Mouse (Mus musculus) hindlimb bud, embryonic 11.5 days (tissue): ENCODE data around the gene Il7r.
"Not testable (repeated sequence)": the region's sequence is repeated elsewhere in the genome, so short reads cannot be mapped to it uniquely, and the experiment has no call there.

Source experiments
- DNase-seq: peaks from one replicate; pipeline ENCODE4 v3.0.0-alpha.2; 2012; ENCODE audit warnings: low read depth, low spot score; ENCODE audit errors: extremely low spot score

Il7r gene

GRCm38 (mm10) chr15:9530076-9530475, at the start of gene Il7r:
Gene Il7r, minus strand, starts transcription at chr15:9530176.
- no peak for DNase-seq

- no peak for DNase-seq
Measured at GRCm38 (mm10) chr15:9577303-9577702, 47.3 kb upstream of the Il7r start.

GRCm38 (mm10) chr15:9574796-9575195, 44.8 kb upstream of the Il7r start:
- DNase-seq: no peak

- no peak for DNase-seq
Measured at GRCm38 (mm10) chr15:9573361-9573760, 43.4 kb upstream of the Il7r start.

GRCm38 (mm10) chr15:9572664-9573063, 42.7 kb upstream of the Il7r start:
- DNase-seq: no peak

- no peak for DNase-seq
Measured at GRCm38 (mm10) chr15:9571896-9572295, 41.9 kb upstream of the Il7r start.

- no peak for DNase-seq
Measured at GRCm38 (mm10) chr15:9567316-9567715, 37.3 kb upstream of the Il7r start.

- no peak for DNase-seq
Measured at GRCm38 (mm10) chr15:9565396-9565795, 35.4 kb upstream of the Il7r start.

- no peak for DNase-seq
Measured at GRCm38 (mm10) chr15:9564156-9564555, 34.2 kb upstream of the Il7r start.

- not testable (repeated sequence) for DNase-seq
Measured at GRCm38 (mm10) chr15:9557264-9557663, 27.3 kb upstream of the Il7r start.

- no peak for DNase-seq
Measured at GRCm38 (mm10) chr15:9548951-9549350, 19.0 kb upstream of the Il7r start.

GRCm38 (mm10) chr15:9535200-9535599, 5.2 kb upstream of the Il7r start:
- DNase-seq: no peak

- DNase-seq: no peak
Measured at GRCm38 (mm10) chr15:9533356-9533902, 3.5 kb upstream of the Il7r start.

- no peak for DNase-seq
Measured at GRCm38 (mm10) chr15:9529646-9530045, 330 bp downstream of the Il7r start.

- no peak for DNase-seq
Measured at GRCm38 (mm10) chr15:9528186-9528935, 1.6 kb downstream of the Il7r start.

GRCm38 (mm10) chr15:9526412-9526811, 3.6 kb downstream of the Il7r start:
- no peak for DNase-seq

GRCm38 (mm10) chr15:9524907-9525306, 5.1 kb downstream of the Il7r start:
- no peak for DNase-seq

- no peak for DNase-seq
Measured at GRCm38 (mm10) chr15:9523956-9524355, 6.0 kb downstream of the Il7r start.

- no peak for DNase-seq
Measured at GRCm38 (mm10) chr15:9523059-9523458, 6.9 kb downstream of the Il7r start.

- DNase-seq: no peak
Measured at GRCm38 (mm10) chr15:9492077-9492476, 37.9 kb downstream of the Il7r start.

- no peak for DNase-seq
Measured at GRCm38 (mm10) chr15:9489417-9490118, 40.4 kb downstream of the Il7r start.

GRCm38 (mm10) chr15:9473188-9473587, 56.8 kb downstream of the Il7r start:
- DNase-seq: no peak
